Mouse (Mus musculus) c-Kit-positive CD71-positive TER-119-negative erythroid progenitor cells, embryonic 14.5 days (primary cell): ENCODE results near the gene Scaf11.

Experiments
- DNase-seq: peaks from one replicate; pipeline ENCODE4 v3.0.0-alpha.2; 2013; ENCODE audit warnings: low read depth

Scaf11 gene

GRCm38 (mm10) chr15:96396641-96397344, 63.9 kb downstream of the Scaf11 start:
- no peak for DNase-seq

GRCm38 (mm10) chr15:96395071-96395470, 65.6 kb downstream of the Scaf11 start:
- DNase-seq = no peak

GRCm38 (mm10) chr15:96392878-96393277, 67.8 kb downstream of the Scaf11 start:
- DNase-seq = no peak

- no peak for DNase-seq
These were observed 72.1 kb downstream of the Scaf11 start for GRCm38 (mm10) chr15:96388565-96388964.

GRCm38 (mm10) chr15:96382223-96382622, 78.4 kb downstream of the Scaf11 start:
- no peak for DNase-seq

GRCm38 (mm10) chr15:96377701-96378100, 82.9 kb downstream of the Scaf11 start:
- DNase-seq = no peak

- no peak for DNase-seq
These were observed 83.4 kb downstream of the Scaf11 start for GRCm38 (mm10) chr15:96377263-96377662.

- DNase-seq = no peak
These were observed 84.4 kb downstream of the Scaf11 start for GRCm38 (mm10) chr15:96376214-96376613.

- DNase-seq = no peak
These were observed 87.5 kb downstream of the Scaf11 start for GRCm38 (mm10) chr15:96373161-96373560.

GRCm38 (mm10) chr15:96372628-96373027, 88.0 kb downstream of the Scaf11 start:
- no peak for DNase-seq

GRCm38 (mm10) chr15:96371311-96371710, 89.3 kb downstream of the Scaf11 start:
- no peak for DNase-seq

- DNase-seq = no peak
These were observed 94.3 kb downstream of the Scaf11 start for GRCm38 (mm10) chr15:96366176-96366963.

- DNase-seq = no peak
These were observed 95.3 kb downstream of the Scaf11 start for GRCm38 (mm10) chr15:96365351-96365750.
